In genomic region chr4:155079666-155080065, GRCm38 (mm10) we compare ENCODE assay signal across 24 mouse cellular contexts. TPM values are rescaled to one million over a fixed set of nuclear protein-coding genes. Genes with fewer than 3 reads are reported as not detected.
A peak's percentile ranks its signal among the peaks of the same experiment; 100 is the strongest.
DNase-seq lines count a peak whose midpoint lies in the region; ATAC-seq and TF ChIP-seq lines count a peak whose summit lies in the region.
"Had no signal": no experiment of that assay in that cellular context is flagged by ENCODE, and none has a peak within 500 bp of the region (broad histone marks: within the 10 kb centered on the region; RNA-seq: fewer than 3 reads in every experiment).

No protein-coding gene starts in this region.

- peak; percentile 41 for DNase-seq in embryonic facial prominence, embryonic 14.5 days (ENCODE audit: low spot score)
- no peak for DNase-seq in embryonic facial prominence, embryonic 10.5 days (ENCODE audit: low spot score)
- DNase-seq in lung, adult 18-20 months = peak; percentile 52 to 66
- DNase-seq in lung, postnatal 25 days (ENCODE audit: low spot score) = no peak
- peak; percentile 54 to 59 for DNase-seq in kidney, postnatal 4 days
- DNase-seq in cerebellum, postnatal 10 days = no peak
- DNase-seq in liver, embryonic 11.5 days (ENCODE audit: low spot score) = no peak
- DNase-seq: adrenal gland, adult 8-10 months; cerebellum, adult 2 months; cerebellum, postnatal 25 days; heart, postnatal 10 days; layer of hippocampus, adult 9-11 months; midbrain, embryonic 14.5 days; retina, postnatal 1 day; right cerebral cortex, postnatal 14 days; thymus, postnatal 4 days had no signal

- 75% methylated on average over 6 of the region's 6 CpGs for WGBS in embryonic facial prominence, embryonic 14.5 days
- 88% methylated on average over 6 of the region's 6 CpGs for WGBS in embryonic facial prominence, embryonic 10.5 days
- 92% methylated on average over 6 of the region's 6 CpGs for WGBS in liver, embryonic 11.5 days

- no peak overlapping the region for H3K4me2 ChIP-seq in embryonic facial prominence, embryonic 14.5 days (ENCODE audit: low read depth, low read length)
- no peak overlapping the region for H3K4me2 ChIP-seq in liver, embryonic 11.5 days
- H3K4me2 ChIP-seq: forebrain, embryonic 15.5 days; heart, embryonic 13.5 days; hindbrain, embryonic 14.5 days; neural tube, embryonic 15.5 days had no signal

- H3K36me3 ChIP-seq in embryonic facial prominence, embryonic 14.5 days (ENCODE audit: control insufficient read depth, insufficient read depth, low read length) = peaks cover 75% of the 10 kb centered on the region
- H3K36me3 ChIP-seq in embryonic facial prominence, embryonic 10.5 days (replicated peaks) = peaks cover 95% of the 10 kb centered on the region
- peaks cover 47% of the 10 kb centered on the region for H3K36me3 ChIP-seq in ES-Bruce4 (ENCODE audit: control insufficient read depth, insufficient read depth, low read length, poor library complexity, severe bottlenecking)
- peaks cover 39% of the 10 kb centered on the region for H3K36me3 ChIP-seq in liver, embryonic 11.5 days (ENCODE audit: control insufficient read depth, insufficient read depth, low read length)

- no peak for ATAC-seq in embryonic facial prominence, embryonic 14.5 days (ENCODE audit: low read depth)
- ATAC-seq in liver, embryonic 11.5 days (replicated peaks; ENCODE audit: low FRiP score) = no peak
- ATAC-seq: forebrain, embryonic 15.5 days; intestine, postnatal 0 days had no signal

- H3K9me3 ChIP-seq in embryonic facial prominence, embryonic 14.5 days (ENCODE audit: control insufficient read depth, low read length) = no peaks in the 10 kb centered on the region
- no peaks in the 10 kb centered on the region for H3K9me3 ChIP-seq in embryonic facial prominence, embryonic 10.5 days
- no peaks in the 10 kb centered on the region for H3K9me3 ChIP-seq in ES-Bruce4 (replicated peaks; ENCODE audit: control insufficient read depth, insufficient read depth, low read length, poor library complexity, severe bottlenecking)
- H3K9me3 ChIP-seq in liver, embryonic 11.5 days (ENCODE audit: control insufficient read depth, low read length) = no peaks in the 10 kb centered on the region
- H3K9me3 ChIP-seq: forebrain, embryonic 15.5 days; G1E; heart, embryonic 13.5 days; neural tube, embryonic 15.5 days had no signal

- no peaks in the 10 kb centered on the region; the same call in 1 of the 2 replicates for H3K4me1 ChIP-seq in embryonic facial prominence, embryonic 14.5 days (ENCODE audit: control insufficient read depth, insufficient read depth, low read length)
- H3K4me1 ChIP-seq in embryonic facial prominence, embryonic 10.5 days = peaks cover 16% of the 10 kb centered on the region
- no peaks in the 10 kb centered on the region for H3K4me1 ChIP-seq in ES-Bruce4 (ENCODE audit: control insufficient read depth, insufficient read depth, low read length)
- peaks cover 12% of the 10 kb centered on the region for H3K4me1 ChIP-seq in liver, embryonic 11.5 days (replicated peaks; ENCODE audit: control insufficient read depth, insufficient read depth, low read length)

- no peaks in the 10 kb centered on the region for H3K27me3 ChIP-seq in embryonic facial prominence, embryonic 14.5 days (replicated peaks; ENCODE audit: control insufficient read depth, insufficient read depth, low read length)
- no peaks in the 10 kb centered on the region for H3K27me3 ChIP-seq in embryonic facial prominence, embryonic 10.5 days (replicated peaks; ENCODE audit: low read depth, poor library complexity, severe bottlenecking)
- H3K27me3 ChIP-seq in ES-Bruce4 (ENCODE audit: control insufficient read depth, insufficient read depth, low read length, poor library complexity, severe bottlenecking) = no peaks in the 10 kb centered on the region
- no peaks in the 10 kb centered on the region for H3K27me3 ChIP-seq in liver, embryonic 11.5 days (replicated peaks; ENCODE audit: control insufficient read depth, insufficient read depth, low read length)
- H3K27me3 ChIP-seq: CH12.LX; forebrain, embryonic 15.5 days; heart, embryonic 13.5 days; neural tube, embryonic 15.5 days had no signal

- TF ChIP-seq CTCF in ES-Bruce4 (IDR thresholded peaks at IDR 0.05; ENCODE audit: low read depth, low read length) = no peak

- H3K4me3 ChIP-seq in embryonic facial prominence, embryonic 14.5 days (ENCODE audit: low read depth, low read length) = no peak overlapping the region
- H3K4me3 ChIP-seq in embryonic facial prominence, embryonic 10.5 days = no peak overlapping the region
- H3K4me3 ChIP-seq in ES-Bruce4 (ENCODE audit: low read depth, low read length) = no peak overlapping the region
- no peak overlapping the region for H3K4me3 ChIP-seq in liver, embryonic 11.5 days (ENCODE audit: low read depth, low read length)
- H3K4me3 ChIP-seq: forebrain, embryonic 15.5 days; heart, embryonic 13.5 days; neural tube, embryonic 15.5 days had no signal

- H3K9ac ChIP-seq in embryonic facial prominence, embryonic 14.5 days (ENCODE audit: low read depth, low read length) = no peak overlapping the region
- H3K9ac ChIP-seq in ES-Bruce4 (ENCODE audit: low read depth, poor library complexity, severe bottlenecking) = no peak overlapping the region
- no peak overlapping the region for H3K9ac ChIP-seq in liver, embryonic 11.5 days (ENCODE audit: low read depth, low read length)
- H3K9ac ChIP-seq: forebrain, embryonic 15.5 days; heart, embryonic 13.5 days; hindbrain, embryonic 14.5 days; neural tube, embryonic 15.5 days had no signal

- TF ChIP-seq POLR2A in ES-Bruce4 (IDR thresholded peaks at IDR 0.05; ENCODE audit: insufficient read depth, low read length) = no peak

- no peak overlapping the region; the same call in 1 of the 2 replicates for H3K27ac ChIP-seq in embryonic facial prominence, embryonic 14.5 days (replicated peaks; ENCODE audit: low read depth, low read length)
- no peak overlapping the region for H3K27ac ChIP-seq in embryonic facial prominence, embryonic 10.5 days (replicated peaks)
- H3K27ac ChIP-seq in ES-Bruce4 (ENCODE audit: insufficient read depth, low read length) = 0 out of 2 replicates have a peak overlapping the region, but pooled peaks have one; percentile 5
- no peak overlapping the region for H3K27ac ChIP-seq in liver, embryonic 11.5 days (ENCODE audit: low read depth, low read length)
- H3K27ac ChIP-seq: forebrain, embryonic 15.5 days; heart, embryonic 13.5 days; hindbrain, embryonic 14.5 days; neural tube, embryonic 15.5 days had no signal

- TF ChIP-seq EP300 in ES-Bruce4 (IDR thresholded peaks at IDR 0.05; ENCODE audit: insufficient read depth, low read depth, low read length) = no peak

RNA-seq across cellular contexts. Expression of gene Rer1, which starts 6.5 kb away (rescaled TPM):
- polyA plus RNA-seq in embryonic facial prominence, embryonic 14.5 days (2014; fragmentation: Nextera tagmentation; extraction: Ambion mirVana) = 180 and 187 TPM in 2 replicates
- 128 and 134 TPM in 2 replicates for polyA plus RNA-seq in embryonic facial prominence, embryonic 10.5 days (2016; fragmentation: Nextera tagmentation; extraction: Ambion mirVana)
- polyA plus RNA-seq in ES-Bruce4 (2011; ENCODE audit: insufficient read depth, insufficient read length, low read depth, missing spikeins) = 74.9 and 82.5 TPM in 2 replicates
- polyA plus RNA-seq in liver, embryonic 11.5 days (2014; fragmentation: Nextera tagmentation; extraction: Ambion mirVana) = 163 and 168 TPM in 2 replicates

RNA-seq across cellular contexts. Expression of gene Morn1, which starts 6.7 kb away (rescaled TPM):
- polyA plus RNA-seq in embryonic facial prominence, embryonic 14.5 days (2014; fragmentation: Nextera tagmentation; extraction: Ambion mirVana) = 3.9 and 4.7 TPM in 2 replicates
- 4.3 and 5.4 TPM in 2 replicates for polyA plus RNA-seq in embryonic facial prominence, embryonic 10.5 days (2016; fragmentation: Nextera tagmentation; extraction: Ambion mirVana)
- polyA plus RNA-seq in ES-Bruce4 (2011; ENCODE audit: insufficient read depth, insufficient read length, low read depth, missing spikeins) = 11.6 and 13.0 TPM in 2 replicates
- 3.4 and 3.5 TPM in 2 replicates for polyA plus RNA-seq in liver, embryonic 11.5 days (2014; fragmentation: Nextera tagmentation; extraction: Ambion mirVana)

RNA-seq across cellular contexts. Expression of gene Pex10, which starts 12.8 kb away (rescaled TPM):
- polyA plus RNA-seq in embryonic facial prominence, embryonic 14.5 days (2014; fragmentation: Nextera tagmentation; extraction: Ambion mirVana) = 5.8 and 7.3 TPM in 2 replicates
- polyA plus RNA-seq in embryonic facial prominence, embryonic 10.5 days (2016; fragmentation: Nextera tagmentation; extraction: Ambion mirVana) = 19.0 and 22.2 TPM in 2 replicates
- polyA plus RNA-seq in ES-Bruce4 (2011; ENCODE audit: insufficient read depth, insufficient read length, low read depth, missing spikeins) = 15.4 and 17.7 TPM in 2 replicates
- 7.2 and 9.0 TPM in 2 replicates for polyA plus RNA-seq in liver, embryonic 11.5 days (2014; fragmentation: Nextera tagmentation; extraction: Ambion mirVana)

RNA-seq across cellular contexts. Expression of gene Plch2, which starts 23.1 kb away (rescaled TPM):
- polyA plus RNA-seq in embryonic facial prominence, embryonic 14.5 days (2014; fragmentation: Nextera tagmentation; extraction: Ambion mirVana) = 9.8 and 11.2 TPM in 2 replicates
- 2.0 and 3.5 TPM in 2 replicates for polyA plus RNA-seq in embryonic facial prominence, embryonic 10.5 days (2016; fragmentation: Nextera tagmentation; extraction: Ambion mirVana)
- 2.6 and 4.2 TPM in 2 replicates for polyA plus RNA-seq in ES-Bruce4 (2011; ENCODE audit: insufficient read depth, insufficient read length, low read depth, missing spikeins)
- 0.12 and 0.43 TPM in 2 replicates for polyA plus RNA-seq in liver, embryonic 11.5 days (2014; fragmentation: Nextera tagmentation; extraction: Ambion mirVana)

Comparison
In these comparisons a context has a peak if more than half of its experiments do, and no peak if none do; other contexts are left out.
1. DNase-seq: peak in embryonic facial prominence, embryonic 14.5 days (single experiment), lung, adult 18-20 months (2 of 2) and kidney, postnatal 4 days (2 of 2); none in embryonic facial prominence, embryonic 10.5 days (single experiment), lung, postnatal 25 days (single experiment), cerebellum, postnatal 10 days (0 of 2) and liver, embryonic 11.5 days (single experiment).